ENCODE assay signal across 10 mouse cellular contexts in the genomic region with DNA sequence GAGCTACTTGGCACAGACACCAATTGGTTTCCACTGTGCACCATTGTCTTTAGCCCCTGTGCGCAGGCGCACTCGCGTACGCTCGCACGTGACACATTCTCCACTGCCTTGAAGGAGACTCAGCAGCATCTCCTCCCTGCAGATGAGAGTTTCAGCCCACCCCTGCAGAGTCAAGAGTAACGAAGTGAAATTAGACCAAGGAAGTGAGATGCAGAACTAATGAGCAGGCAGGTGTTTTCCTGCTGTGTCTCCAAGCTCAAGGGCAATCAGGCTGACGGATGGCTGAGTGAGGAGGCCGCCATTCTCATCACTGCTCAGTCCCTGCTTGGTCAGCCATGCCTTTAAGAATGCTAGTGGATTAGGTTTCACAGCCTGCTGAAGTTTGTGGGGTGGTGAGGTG. TPM values are rescaled to one million over a fixed set of nuclear protein-coding genes. Genes with fewer than 3 reads are reported as not detected.
DNase-seq lines count a peak whose midpoint lies in the region; ATAC-seq and TF ChIP-seq lines count a peak whose summit lies in the region.
"Had no signal": no experiment of that assay in that cellular context is flagged by ENCODE, and none has a peak within 500 bp of the region (broad histone marks: within the 10 kb centered on the region; RNA-seq: fewer than 3 reads in every experiment).

No protein-coding gene starts in this region.

- intact Hi-C loops in left cerebral cortex, postnatal 14 days (cut with DNase I), result no loop called here

- no peaks in the 10 kb centered on the region for H3K36me3 ChIP-seq in midbrain, embryonic 16.5 days (ENCODE audit: control insufficient read depth, insufficient read depth, low read length)
- no peaks in the 10 kb centered on the region for H3K36me3 ChIP-seq in midbrain, embryonic 10.5 days
- H3K36me3 ChIP-seq in kidney, adult 2 months (ENCODE audit: control insufficient read depth, insufficient read depth, low read length), result no peaks in the 10 kb centered on the region
- no peaks in the 10 kb centered on the region for H3K36me3 ChIP-seq in splenic B cell, adult 2 months (ENCODE audit: control insufficient read depth, insufficient read depth, low read length, poor library complexity, severe bottlenecking)
- H3K36me3 ChIP-seq in heart, embryonic 11.5 days (ENCODE audit: control insufficient read depth, insufficient read depth, low read length), result no peaks in the 10 kb centered on the region

- H3K4me1 ChIP-seq in midbrain, embryonic 16.5 days (ENCODE audit: control insufficient read depth, insufficient read depth, low read length), result no peaks in the 10 kb centered on the region
- H3K4me1 ChIP-seq in midbrain, embryonic 10.5 days, result peaks cover 5% of the 10 kb centered on the region; the same call in 1 of the 2 replicates
- H3K4me1 ChIP-seq in kidney, adult 2 months (ENCODE audit: control insufficient read depth, insufficient read depth, low read length), result no peaks in the 10 kb centered on the region; the same call in 1 of the 2 replicates
- no peaks in the 10 kb centered on the region for H3K4me1 ChIP-seq in heart, embryonic 11.5 days (ENCODE audit: control insufficient read depth, insufficient read depth, low read length)

- no peak for DNase-seq in midbrain, embryonic 10.5 days (ENCODE audit: low spot score)
- DNase-seq in embryo, embryonic 10.5 days (ENCODE audit: low spot score), result peak; percentile 13
- peak; percentile 78 for DNase-seq in kidney, adult 2 months
- peak; percentile 48 for DNase-seq in splenic B cell, adult 2 months (ENCODE audit: low read depth, low spot score)
- DNase-seq in left cerebral cortex, postnatal 14 days (ENCODE audit: low spot score in 2 of 2), result no peak
- no peak for DNase-seq in cerebellum, adult 11-12 months
- DNase-seq: thymus, postnatal 4 days had no signal

- no peak overlapping the region for H3K27ac ChIP-seq in midbrain, embryonic 16.5 days (ENCODE audit: low read length)
- no peak overlapping the region for H3K27ac ChIP-seq in midbrain, embryonic 10.5 days (replicated peaks)
- no peak overlapping the region for H3K27ac ChIP-seq in kidney, adult 2 months (ENCODE audit: insufficient read depth, low read depth, low read length)
- H3K27ac ChIP-seq in heart, embryonic 11.5 days (ENCODE audit: low read depth, low read length), result no peak overlapping the region
- H3K27ac ChIP-seq: left cerebral cortex, adult 2 months had no signal

- no peak overlapping the region for H3K4me2 ChIP-seq in midbrain, embryonic 16.5 days (ENCODE audit: low read length)
- no peak overlapping the region for H3K4me2 ChIP-seq in heart, embryonic 11.5 days

- WGBS in midbrain, embryonic 16.5 days, result 50% methylated on average over 10 of the region's 10 CpGs
- WGBS in midbrain, embryonic 10.5 days, result 67% methylated on average over 10 of the region's 10 CpGs
- WGBS in kidney, adult 2 months, result 39% methylated on average over 10 of the region's 10 CpGs
- WGBS in heart, embryonic 11.5 days (ENCODE audit: insufficient replicate concordance), result 64% methylated on average over 10 of the region's 10 CpGs

- peak; percentile 43; the same call in 1 of the 2 replicates for ATAC-seq in midbrain, embryonic 16.5 days
- ATAC-seq in heart, embryonic 11.5 days (replicated peaks; ENCODE audit: insufficient number of reproducible peaks, low FRiP score, low TSS enrichment), result no peak

- no peak overlapping the region for H3K9ac ChIP-seq in midbrain, embryonic 16.5 days (ENCODE audit: low read depth, low read length)
- no peak overlapping the region for H3K9ac ChIP-seq in heart, embryonic 11.5 days (ENCODE audit: low read depth, low read length)

- no peaks in the 10 kb centered on the region for H3K9me3 ChIP-seq in midbrain, embryonic 16.5 days (replicated peaks; ENCODE audit: control insufficient read depth, low read length, poor library complexity, severe bottlenecking)
- no peaks in the 10 kb centered on the region for H3K9me3 ChIP-seq in midbrain, embryonic 10.5 days (replicated peaks)
- no peaks in the 10 kb centered on the region for H3K9me3 ChIP-seq in heart, embryonic 11.5 days (replicated peaks; ENCODE audit: control insufficient read depth, low read length)

- TF ChIP-seq CTCF in kidney, adult 2 months (conservative IDR thresholded peaks at IDR 0.05; ENCODE audit: insufficient read depth, insufficient read length, low read depth, low read length), result no peak

- TF ChIP-seq POLR2A in kidney, adult 2 months (IDR thresholded peaks at IDR 0.05; ENCODE audit: low read depth, low read length), result no peak

- no peaks in the 10 kb centered on the region for H3K27me3 ChIP-seq in midbrain, embryonic 16.5 days (ENCODE audit: control insufficient read depth, insufficient read depth, low read depth, low read length)
- H3K27me3 ChIP-seq in midbrain, embryonic 10.5 days (ENCODE audit: low read depth, poor library complexity, severe bottlenecking), result no peaks in the 10 kb centered on the region
- no peaks in the 10 kb centered on the region for H3K27me3 ChIP-seq in kidney, adult 2 months (replicated peaks; ENCODE audit: control insufficient read depth, insufficient read depth, low read length)
- H3K27me3 ChIP-seq in splenic B cell, adult 2 months (ENCODE audit: control insufficient read depth, insufficient read depth, low read length, poor library complexity, severe bottlenecking), result no peaks in the 10 kb centered on the region
- no peaks in the 10 kb centered on the region for H3K27me3 ChIP-seq in heart, embryonic 11.5 days (ENCODE audit: control insufficient read depth, insufficient read depth, low read length)

- no peak overlapping the region for H3K4me3 ChIP-seq in midbrain, embryonic 16.5 days (ENCODE audit: low read depth, low read length)
- no peak overlapping the region for H3K4me3 ChIP-seq in midbrain, embryonic 10.5 days
- H3K4me3 ChIP-seq in kidney, adult 2 months (ENCODE audit: insufficient read depth, low read depth, low read length), result no peak overlapping the region; the same call in 1 of the 2 replicates
- no peak overlapping the region for H3K4me3 ChIP-seq in heart, embryonic 11.5 days (ENCODE audit: low read depth, low read length)
- H3K4me3 ChIP-seq: left cerebral cortex, adult 2 months had no signal

RNA-seq across cellular contexts. Expression of gene Bbs5, which starts 6.9 kb away (rescaled TPM):
- 30.1 and 31.5 TPM in 2 replicates for polyA plus RNA-seq in midbrain, embryonic 16.5 days (2015; fragmentation: Nextera tagmentation; extraction: Ambion mirVana)
- 13.8 and 14.6 TPM in 2 replicates for polyA plus RNA-seq in midbrain, embryonic 10.5 days (2016; fragmentation: Nextera tagmentation; extraction: Ambion mirVana)
- polyA plus RNA-seq in kidney, adult 2 months (2012; rRNA removed), result 1.3 and 1.7 TPM in 2 replicates
- polyA plus RNA-seq in heart, embryonic 11.5 days (2014; fragmentation: Nextera tagmentation; extraction: Ambion mirVana), result 11.1 and 12.4 TPM in 2 replicates
- total RNA-seq in left cerebral cortex, postnatal 14 days (2021), result 10 to 100 TPM; 25.9 to 29.4 TPM

RNA-seq across cellular contexts. Expression of gene Klhl41, which starts 29.8 kb away (rescaled TPM):
- polyA plus RNA-seq in midbrain, embryonic 16.5 days (2015; fragmentation: Nextera tagmentation; extraction: Ambion mirVana), result 0.12 and 0.23 TPM in 2 replicates
- polyA plus RNA-seq in midbrain, embryonic 10.5 days (2016; fragmentation: Nextera tagmentation; extraction: Ambion mirVana), result 0.09 and 0.15 TPM in 2 replicates
- polyA plus RNA-seq in kidney, adult 2 months (2012; rRNA removed), result 0.08 and 1.8 TPM in 2 replicates
- 14.6 and 16.4 TPM in 2 replicates for polyA plus RNA-seq in heart, embryonic 11.5 days (2014; fragmentation: Nextera tagmentation; extraction: Ambion mirVana)
- 1 to 10 TPM; 1.6 to 1.9 TPM for total RNA-seq in left cerebral cortex, postnatal 14 days (2021)

RNA-seq across cellular contexts. Expression of gene Lrp2, which starts 54.2 kb away (rescaled TPM):
- polyA plus RNA-seq in midbrain, embryonic 16.5 days (2015; fragmentation: Nextera tagmentation; extraction: Ambion mirVana), result 0.58 and 0.88 TPM in 2 replicates
- 2.8 and 3.4 TPM in 2 replicates for polyA plus RNA-seq in midbrain, embryonic 10.5 days (2016; fragmentation: Nextera tagmentation; extraction: Ambion mirVana)
- 283 and 389 TPM in 2 replicates for polyA plus RNA-seq in kidney, adult 2 months (2012; rRNA removed)
- polyA plus RNA-seq in heart, embryonic 11.5 days (2014; fragmentation: Nextera tagmentation; extraction: Ambion mirVana), result 0.65 and 1.0 TPM in 2 replicates
- total RNA-seq in left cerebral cortex, postnatal 14 days (2021), result under 1 TPM; 0.09 to 0.17 TPM

Comparison
In these comparisons a context has a peak if more than half of its experiments do, and no peak if none do; other contexts are left out.
1. DNase-seq: peak in embryo, embryonic 10.5 days (single experiment), kidney, adult 2 months (single experiment) and splenic B cell, adult 2 months (single experiment); none in midbrain, embryonic 10.5 days (single experiment), left cerebral cortex, postnatal 14 days (0 of 2) and cerebellum, adult 11-12 months (single experiment).
2. RNA of gene Lrp2, which starts 54.2 kb away (polyA plus RNA-seq): 283 to 389 TPM in kidney, adult 2 months; 2.8 to 3.4 TPM in midbrain, embryonic 10.5 days, 0.65 to 1.0 TPM in heart, embryonic 11.5 days and 0.58 to 0.88 TPM in midbrain, embryonic 16.5 days; every median in the first group is over 10 times any median in the second.